Mouse (Mus musculus) cerebellum, adult 2 months (tissue): ENCODE results near the gene Olfr330.

Experiments
- CTCF ChIP-seq: fragments of 200-500 bp; IDR thresholded peaks from 2 replicates; pipeline ENCODE4 v1.5.1; 2011; ENCODE audit warnings: low read depth, mild to moderate bottlenecking, control low read depth, low read length, moderate library complexity, borderline replicate concordance; ENCODE audit not compliant: insufficient read depth
- POLR2A ChIP-seq: fragments of 200-500 bp; IDR thresholded peaks from 2 replicates; pipeline ENCODE4 v1.6.1; 2011; ENCODE audit warnings: low read length, control low read depth, borderline replicate concordance; ENCODE audit not compliant: insufficient read depth

- TF ChIP-seq CTCF: no peak
- no peak for TF ChIP-seq POLR2A
Observed at GRCm38 (mm10) chr11:58546322-58546721, 11.7 kb upstream of the Olfr330 start, which contains the start of gene Olfr329-ps.
